Mouse (Mus musculus): ENCODE measurements around the gene Gstp1.
"Not testable (repeated sequence)": the region's sequence is repeated elsewhere in the genome, so short reads cannot be mapped to it uniquely, and the experiment has no call there.

The Gstp1 gene

DNA sequence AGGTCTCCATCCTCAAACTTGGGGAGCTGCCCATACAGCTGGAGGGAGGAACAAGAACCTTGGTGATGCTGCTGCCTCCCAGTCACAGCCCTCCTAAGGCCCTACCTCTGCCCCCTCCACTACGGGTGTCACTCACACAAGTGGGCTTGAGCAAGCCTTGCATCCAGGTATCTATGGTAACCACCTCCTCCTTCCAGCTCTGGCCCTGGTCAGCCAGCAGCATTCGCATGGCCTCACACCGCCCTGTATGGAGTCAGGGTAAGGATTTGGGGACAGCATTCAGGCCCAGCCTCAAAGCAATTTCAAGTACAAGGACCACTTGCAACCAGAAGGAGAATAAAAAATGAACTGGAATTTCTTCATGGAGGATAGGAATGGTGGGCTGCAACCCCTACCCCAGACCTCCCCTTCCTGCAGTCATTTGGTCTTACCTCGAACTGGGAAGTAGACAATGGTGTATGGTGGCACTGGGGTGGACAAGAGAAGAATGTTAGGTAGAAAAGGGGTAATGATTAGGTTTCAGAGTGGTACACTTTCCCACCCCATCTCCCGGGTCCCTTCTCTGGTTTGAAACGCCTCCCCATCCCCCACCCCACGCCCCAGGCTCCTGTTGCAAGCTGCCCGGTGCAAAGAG, 514 bp downstream of the Gstp1 start:
- not testable (repeated sequence) for DNase-seq (ENCODE audit: low read depth, low spot score)

DNA sequence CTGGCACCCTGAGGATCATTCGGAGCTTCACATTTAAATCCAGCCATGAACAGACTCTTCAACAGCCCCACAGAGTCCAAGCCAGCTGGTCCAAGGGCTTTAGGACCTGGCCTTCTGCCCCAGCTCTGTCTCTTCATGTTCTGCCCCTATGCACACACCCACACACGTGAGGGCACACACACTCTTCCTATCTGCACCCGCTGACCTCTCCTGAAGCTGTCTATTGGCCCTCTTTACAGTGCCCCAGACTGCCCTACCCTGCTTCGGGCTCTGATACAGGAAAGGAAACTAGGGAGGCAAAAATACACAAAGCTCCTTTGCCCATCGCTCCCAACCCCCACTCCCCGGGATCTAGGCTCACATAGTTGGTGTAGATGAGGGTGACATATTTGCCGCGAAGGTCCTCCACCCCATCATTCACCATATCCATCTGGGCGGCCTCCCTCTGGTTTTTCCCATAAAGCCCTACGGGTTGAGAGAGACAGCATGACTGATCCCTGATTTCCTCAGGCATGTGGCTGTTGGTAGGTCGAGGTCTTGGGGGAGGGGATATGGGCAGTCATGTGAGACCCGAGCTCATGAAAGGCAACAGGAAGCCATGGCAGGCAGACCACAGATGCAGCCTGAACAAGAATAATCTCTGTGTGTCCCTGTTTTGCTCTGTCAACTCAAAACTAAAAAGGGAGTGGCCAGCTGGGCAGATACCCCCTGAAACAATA, 1.3 kb downstream of the Gstp1 start:
- DNase-seq (ENCODE audit: low read depth, low spot score): no peak

DNA sequence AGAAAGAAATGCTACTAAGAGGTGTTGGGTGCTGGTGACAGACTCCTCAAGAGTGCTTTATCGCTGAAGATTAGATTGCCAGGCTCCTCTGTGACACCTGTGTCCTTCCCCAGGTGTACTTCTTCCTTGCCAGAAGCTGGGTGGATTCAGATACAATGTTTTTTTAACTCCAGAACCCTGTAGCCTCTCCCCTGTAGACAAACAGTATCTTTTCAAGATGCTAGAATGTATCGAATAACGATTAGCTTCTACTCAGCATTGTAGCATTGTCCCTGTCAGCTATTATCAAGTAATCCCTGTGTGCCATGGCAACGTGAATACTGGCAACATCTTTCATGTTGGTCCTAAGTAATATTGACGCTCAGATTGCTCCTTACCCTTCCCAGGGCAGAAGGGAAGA, 4.0 kb downstream of the Gstp1 start:
- DNase-seq (ENCODE audit: low read depth, low spot score): no peak

DNA sequence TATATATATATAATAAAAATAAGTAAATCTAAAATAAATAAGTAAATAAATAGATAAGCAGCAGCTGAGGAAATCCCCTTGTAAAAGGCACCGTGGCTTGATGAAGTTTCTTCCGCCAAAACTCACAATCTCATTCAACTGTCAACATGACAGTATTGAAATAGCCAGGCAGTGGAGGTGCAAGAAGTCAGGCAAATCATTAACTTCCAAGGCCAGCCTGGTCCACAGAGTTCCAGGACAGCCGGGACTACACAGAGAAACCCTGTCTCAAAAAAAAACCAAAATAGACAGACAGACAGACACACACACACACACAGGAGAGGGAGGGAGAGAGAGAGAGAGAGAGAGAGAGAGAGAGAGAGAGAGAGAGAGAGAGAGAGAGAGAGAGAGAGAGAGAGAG, 4.5 kb downstream of the Gstp1 start:
- no peak for DNase-seq (ENCODE audit: low read depth, low spot score)

DNA sequence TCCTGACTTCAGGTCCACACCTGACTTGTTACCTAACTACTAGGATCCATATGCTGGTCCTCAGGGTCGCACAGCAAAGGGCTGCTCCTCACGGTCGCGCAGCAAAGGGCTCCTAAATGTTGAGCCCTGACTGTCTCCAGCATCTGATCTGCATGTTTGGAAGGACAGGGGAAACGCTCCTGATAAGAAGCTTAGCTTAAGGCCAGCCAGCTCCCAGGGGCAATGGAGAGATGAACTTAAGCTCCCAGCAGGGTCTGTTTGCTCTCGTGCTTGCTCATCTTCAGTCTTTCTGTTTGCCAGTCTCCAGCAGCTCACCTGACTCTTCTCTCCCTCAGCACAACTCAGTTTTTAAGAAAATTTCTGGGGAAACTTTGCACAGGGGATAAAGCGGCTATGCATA, 5.1 kb downstream of the Gstp1 start:
- DNase-seq (ENCODE audit: low read depth, low spot score): no peak

DNA sequence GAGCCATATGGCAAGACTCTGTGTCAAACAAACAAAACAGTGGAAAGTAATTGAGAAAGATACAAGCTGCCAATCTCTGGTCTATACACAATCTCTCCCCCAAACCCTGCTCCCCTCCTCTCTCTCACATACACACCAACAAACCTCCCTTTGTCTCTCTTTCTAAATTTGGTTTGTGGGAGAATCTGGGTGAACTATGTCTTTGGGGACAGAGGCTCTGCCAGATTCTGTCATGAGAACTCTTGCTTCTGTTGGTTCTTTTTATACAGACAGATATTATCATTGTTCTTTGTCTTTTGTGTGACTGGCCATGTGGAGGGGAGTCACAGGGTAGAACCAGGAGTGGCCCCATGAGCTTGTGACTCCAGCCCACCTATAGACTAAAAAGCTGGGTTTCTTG, 10.2 kb downstream of the Gstp1 start:
- no peak for DNase-seq (ENCODE audit: low read depth, low spot score)

DNA sequence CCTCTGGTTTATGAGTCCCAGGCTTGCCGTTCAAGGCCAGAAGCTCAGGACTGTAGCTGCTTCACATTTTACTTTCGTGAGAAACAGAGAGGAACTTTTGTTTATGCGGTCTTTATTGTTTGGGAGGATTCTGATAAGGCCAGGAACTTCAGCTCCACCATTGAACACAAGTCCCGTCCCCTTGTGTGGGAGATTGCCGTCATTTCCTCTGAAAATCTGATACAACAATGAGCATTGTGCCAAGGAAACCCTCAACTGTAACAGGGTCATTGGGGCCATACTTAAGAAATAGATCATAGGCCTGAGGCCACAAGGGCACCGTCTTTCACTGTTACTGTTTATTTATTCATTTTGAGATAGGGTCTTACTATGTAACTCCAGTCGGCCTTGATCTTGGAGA, 14.6 kb downstream of the Gstp1 start:
- no peak for DNase-seq (ENCODE audit: low read depth, low spot score)

DNA sequence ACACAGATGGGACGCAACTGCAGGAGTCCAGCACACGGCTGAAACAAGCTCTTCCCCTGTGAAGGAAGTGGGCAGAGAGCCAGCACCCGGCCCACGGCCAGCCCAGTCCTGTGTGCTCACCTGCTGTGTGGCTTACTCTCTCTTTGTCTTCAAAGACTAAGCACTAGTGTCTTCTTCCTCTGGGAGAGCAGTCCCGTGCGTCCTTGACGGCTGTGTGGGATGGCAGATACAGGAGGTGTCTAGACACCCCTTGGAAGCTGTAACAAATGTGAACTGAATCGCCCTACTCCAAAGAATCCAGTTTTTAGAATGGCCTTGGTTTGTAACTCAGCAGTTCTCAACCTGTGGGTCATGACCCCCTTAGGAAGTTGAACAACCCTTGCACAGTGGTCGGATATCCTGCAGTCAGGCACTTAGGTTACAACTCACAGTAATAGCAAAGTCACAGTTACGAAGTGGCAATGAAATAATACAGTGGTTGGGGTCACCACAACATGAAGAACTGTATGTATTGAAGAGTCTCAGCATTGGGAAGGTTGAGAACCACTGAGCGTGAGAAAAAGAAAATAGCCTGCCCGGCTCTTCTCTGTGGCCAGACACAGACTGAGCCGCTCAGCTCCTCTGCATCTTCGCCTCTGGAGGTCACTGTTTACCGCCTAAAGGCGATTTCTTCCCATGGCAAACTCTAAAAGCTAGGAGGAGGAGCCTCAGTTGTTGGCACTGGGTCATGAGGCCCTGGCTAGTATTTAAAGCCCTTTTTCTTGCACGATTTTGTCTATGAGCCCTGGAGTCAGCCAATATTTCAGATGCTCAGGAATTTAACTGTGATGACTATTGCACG, 18.8 kb downstream of the Gstp1 start:
- DNase-seq (ENCODE audit: low read depth, low spot score): peak; percentile 90

DNA sequence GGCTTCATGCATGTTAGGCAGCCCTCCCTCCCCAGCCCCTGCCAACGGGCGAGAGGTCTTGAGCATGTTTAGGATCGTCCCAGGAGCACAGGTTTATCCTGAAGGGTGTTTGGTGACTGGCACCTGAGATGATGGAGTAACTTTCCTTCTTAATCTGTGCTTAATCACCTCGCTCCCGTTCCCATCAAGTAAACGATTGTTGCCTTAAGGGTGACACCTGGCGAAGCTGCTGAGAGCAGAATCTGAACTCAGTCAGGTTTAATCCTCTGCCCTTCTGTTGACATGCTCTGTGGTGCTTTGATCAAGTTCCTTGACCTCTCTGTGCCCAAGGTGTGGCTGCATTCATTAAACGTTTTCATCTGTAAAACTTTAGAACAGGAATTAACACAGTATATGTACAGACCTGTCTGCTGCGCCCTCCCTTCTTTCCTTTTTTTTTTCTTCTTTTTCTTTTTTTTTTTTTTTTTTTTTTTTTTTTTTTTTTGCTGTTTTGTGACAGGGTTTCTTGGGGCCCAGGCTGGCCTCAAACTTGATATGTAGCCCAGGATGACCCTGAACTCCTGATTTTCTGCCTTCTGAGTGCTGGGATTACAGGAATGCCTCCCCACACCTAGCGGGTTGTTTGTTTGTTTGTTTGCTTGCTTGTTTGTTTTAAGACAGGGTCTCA, 19.7 kb downstream of the Gstp1 start:
- DNase-seq (ENCODE audit: low read depth, low spot score): peak; percentile 33

DNA sequence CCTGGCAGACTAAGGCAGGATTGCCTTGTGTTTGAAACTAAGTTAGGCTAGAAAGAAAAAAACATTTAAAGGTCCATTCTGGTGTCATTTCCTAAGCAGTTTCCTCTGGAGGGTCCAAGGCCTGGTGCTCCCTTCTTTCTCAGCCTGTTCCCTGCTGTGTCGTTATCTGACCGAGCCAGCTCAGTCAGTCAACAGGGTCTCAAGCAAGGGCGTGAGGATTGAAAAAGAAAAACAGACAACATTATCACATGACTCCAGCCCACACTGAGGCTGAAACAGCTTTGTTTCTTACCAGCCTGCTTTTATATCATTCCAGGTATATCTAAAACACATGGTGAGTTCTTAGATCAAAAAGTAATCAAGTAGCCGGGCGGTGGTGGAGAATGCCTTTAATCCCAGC, 22.1 kb downstream of the Gstp1 start:
- DNase-seq (ENCODE audit: low read depth, low spot score): peak; percentile 31

DNA sequence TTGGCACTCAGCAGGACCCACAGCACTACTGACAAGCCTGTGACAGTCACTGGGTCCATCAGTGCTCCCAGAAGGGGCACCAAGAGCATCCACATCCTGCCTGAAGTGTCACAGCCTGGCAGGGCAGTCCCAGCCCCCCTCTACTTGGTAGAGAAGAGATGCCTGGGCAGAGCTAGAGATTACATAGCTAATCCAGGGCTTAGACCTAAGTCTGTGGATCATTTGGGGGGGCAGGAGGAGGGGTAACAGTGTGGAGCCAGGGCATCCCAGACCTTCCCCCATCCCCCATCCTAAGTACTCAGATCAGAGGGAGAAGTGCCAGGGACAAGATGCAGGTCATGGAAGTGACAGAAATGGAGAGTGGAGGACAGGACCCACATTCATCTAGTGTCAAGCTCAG, 23.0 kb downstream of the Gstp1 start:
- no peak for DNase-seq (ENCODE audit: low read depth, low spot score)

DNA sequence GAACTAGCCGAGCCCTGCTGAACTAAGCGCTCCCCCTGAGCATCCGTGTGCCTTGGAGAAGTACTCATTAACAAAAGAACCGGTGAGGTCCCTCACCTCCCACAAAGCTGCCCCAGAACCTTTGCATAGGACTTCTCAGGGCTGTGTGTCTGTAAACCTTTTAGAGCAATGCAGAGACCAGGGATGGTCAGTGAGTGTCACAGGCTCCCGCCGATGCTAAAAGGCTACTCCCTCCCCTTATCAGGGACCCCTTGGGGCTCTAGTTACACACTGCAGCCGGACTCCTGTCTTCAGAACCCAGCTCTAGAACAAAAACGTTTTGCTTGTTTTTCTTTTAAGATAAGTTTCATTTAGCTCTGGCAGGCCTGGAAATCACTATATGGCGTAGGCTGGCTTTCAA, 24.7 kb downstream of the Gstp1 start:
- DNase-seq (ENCODE audit: low read depth, low spot score): no peak

DNA sequence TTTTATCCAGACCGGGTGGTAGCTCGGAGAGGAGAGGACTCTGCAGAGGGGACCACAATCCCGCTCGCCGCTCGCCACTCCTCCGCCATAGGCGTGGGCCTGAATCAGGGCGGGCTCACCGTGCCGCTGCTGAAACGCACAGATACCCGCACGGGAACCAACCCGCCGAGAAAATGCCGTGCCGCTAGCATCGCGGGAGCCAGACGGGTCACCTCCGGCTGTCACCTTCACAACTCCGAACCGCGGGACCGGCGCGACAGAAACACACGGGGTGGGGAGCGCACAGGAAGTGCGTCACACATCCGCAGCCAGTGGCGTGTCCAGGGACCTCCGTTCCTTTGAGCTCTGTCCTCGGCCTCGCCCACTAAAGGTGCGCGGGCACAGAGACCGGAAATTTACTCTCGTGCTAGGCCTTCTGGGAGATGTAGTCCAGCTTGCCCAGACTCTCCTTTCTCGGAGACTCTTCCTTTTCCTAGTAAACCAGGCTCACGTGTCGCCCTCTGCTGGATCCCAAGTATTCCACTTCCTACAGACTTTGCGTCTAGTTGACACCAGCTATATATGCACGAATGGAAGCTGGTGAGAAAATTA, 25.3 kb downstream of the Gstp1 start, which contains the start of gene Ndufv1:
Gene Ndufv1, minus strand, starts transcription at position 375 of the 591 bp plus-strand sequence.
- peak; percentile 100 for DNase-seq (ENCODE audit: low read depth, low spot score)

DNA sequence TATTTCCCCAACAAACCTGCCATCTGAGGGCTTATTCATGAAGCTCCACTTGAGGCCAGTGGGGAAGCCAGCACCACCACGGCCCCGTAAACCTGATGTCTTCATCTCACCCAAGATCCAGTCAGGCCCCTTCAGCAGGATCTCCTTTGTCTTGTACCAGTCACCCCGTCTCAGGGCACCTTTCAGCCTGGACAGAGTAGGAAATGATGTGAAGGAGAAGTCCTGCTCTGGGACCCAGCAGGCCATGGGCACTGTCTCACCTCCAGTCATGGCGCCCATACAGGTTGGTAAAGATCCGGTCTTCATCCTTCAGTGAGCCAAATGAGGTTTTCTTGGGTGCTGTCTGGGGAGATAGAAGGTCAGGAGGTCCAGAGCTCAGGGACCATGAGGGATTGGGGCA, 26.7 kb downstream of the Gstp1 start:
- DNase-seq (ENCODE audit: low read depth, low spot score): no peak

DNA sequence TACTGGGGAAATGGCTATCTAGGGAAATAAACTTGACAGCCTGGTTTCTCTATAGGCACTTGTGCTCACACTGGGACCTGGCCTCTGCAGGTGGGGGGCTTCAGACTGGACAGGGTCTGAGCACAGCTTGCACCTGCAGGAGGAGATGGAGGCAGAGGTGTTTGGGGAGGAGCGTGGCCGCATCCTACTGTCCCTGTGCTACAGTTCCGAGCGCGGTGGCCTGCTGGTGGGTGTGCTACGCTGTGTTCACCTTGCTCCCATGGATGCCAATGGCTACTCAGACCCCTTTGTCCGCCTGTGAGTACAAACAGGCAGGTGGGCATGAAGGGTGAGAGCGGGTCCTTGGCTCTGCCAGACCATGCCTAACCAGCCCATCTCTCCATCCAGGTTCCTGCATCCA, 31.8 kb downstream of the Gstp1 start:
- DNase-seq (ENCODE audit: low read depth, low spot score): no peak

DNA sequence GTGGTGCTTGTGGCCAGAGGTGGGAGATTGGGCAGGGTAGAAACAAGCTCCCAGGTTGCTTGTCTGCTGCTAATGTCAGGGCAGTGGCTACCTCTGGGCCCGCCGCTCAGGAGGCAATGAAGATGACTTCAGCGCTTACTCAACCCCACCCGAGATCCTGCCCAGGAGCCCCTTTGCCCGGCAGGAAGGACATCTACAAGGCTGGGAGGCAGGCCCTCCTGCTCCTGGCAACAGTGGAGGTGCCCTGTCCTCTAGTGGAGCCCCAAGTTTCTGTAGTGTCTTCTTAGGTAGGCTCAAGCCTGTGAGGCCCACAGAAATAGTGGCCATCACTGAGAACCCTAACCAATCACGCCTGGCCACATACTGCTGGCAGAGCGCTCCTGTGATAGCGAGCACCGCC, 32.7 kb downstream of the Gstp1 start:
- DNase-seq (ENCODE audit: low read depth, low spot score): no peak

DNA sequence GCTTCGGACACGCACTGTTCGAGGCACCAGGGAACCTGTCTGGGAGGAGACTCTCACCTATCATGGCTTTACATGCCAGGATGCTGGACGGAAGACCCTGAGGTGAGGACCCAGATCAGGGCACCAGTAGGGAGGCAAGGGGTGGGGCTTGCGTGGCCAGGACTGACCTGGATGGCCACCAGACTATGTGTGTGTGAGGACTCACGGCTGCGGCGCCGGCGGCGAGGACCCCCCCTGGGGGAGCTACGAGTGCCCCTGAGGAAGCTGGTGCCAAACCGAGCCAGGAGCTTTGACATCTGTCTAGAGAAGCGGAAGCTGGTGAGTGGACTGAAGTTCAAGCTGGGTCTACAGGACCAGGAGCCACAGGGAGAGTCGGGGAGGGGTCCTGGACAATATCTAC, 33.5 kb downstream of the Gstp1 start:
- no peak for DNase-seq (ENCODE audit: low read depth, low spot score)

DNA sequence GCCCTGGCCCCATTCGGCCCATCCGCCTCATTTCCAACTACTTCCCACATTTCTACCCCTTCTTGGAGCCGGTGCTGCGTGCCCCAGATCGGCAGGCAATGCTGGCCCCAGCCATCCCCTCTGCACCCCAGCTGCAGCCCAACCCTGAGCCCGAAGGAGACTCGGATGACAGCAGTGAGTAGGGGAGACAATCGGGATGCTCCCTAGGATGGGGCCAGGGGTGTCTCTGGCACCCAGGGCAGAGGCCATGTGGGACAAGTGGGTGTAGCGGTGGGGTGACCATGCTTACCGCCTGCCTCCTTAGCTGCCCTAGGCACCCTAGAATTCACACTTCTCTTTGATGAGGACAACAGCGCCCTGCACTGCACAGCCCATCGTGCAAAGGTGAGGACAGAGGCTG, 34.1 kb downstream of the Gstp1 start:
- DNase-seq (ENCODE audit: low read depth, low spot score): no peak

DNA sequence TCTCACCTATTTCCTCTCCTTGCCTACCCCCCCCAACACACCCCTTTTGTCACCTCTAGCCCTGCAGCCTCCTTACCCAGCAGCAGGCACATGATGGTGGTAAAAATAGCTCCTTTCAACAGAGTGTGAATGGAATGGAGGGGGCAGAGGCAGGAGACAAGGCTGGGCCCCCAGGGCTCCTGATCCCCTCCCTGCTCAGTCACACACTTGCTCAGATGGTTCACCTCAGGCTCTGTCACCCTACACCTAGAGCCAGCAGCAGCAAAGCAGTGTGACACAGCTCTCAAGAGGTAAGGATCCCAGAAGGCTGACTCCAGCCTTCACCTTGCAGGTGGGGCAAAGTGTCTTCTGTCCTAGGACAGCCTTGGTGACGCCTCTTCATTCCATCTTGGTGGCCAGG, 34.7 kb downstream of the Gstp1 start, which contains the start of gene Doc2g:
Gene Doc2g, plus strand, starts transcription at position 202 of the 400 bp plus-strand sequence.
- DNase-seq (ENCODE audit: low read depth, low spot score): no peak

DNA sequence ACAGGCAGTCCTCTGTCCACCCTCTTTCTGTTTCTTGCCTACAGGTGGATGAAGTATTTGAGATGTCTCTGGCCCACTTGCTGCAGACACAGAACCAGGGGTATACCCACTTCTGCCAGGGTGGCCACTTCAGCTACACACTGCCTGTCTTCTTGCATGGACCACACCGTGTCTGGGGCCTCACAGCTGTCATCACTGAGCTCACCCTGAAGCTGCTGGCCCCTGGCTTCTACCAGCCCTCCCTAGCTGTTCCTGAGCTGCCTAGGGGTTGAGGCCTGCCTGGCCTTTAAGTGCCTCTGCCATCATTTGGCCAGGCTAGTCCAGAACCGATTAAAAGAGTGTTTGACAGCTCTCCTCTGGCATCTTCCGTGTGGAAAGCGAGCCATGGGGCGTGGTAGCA, 36.0 kb downstream of the Gstp1 start:
- DNase-seq (ENCODE audit: low read depth, low spot score): no peak

DNA sequence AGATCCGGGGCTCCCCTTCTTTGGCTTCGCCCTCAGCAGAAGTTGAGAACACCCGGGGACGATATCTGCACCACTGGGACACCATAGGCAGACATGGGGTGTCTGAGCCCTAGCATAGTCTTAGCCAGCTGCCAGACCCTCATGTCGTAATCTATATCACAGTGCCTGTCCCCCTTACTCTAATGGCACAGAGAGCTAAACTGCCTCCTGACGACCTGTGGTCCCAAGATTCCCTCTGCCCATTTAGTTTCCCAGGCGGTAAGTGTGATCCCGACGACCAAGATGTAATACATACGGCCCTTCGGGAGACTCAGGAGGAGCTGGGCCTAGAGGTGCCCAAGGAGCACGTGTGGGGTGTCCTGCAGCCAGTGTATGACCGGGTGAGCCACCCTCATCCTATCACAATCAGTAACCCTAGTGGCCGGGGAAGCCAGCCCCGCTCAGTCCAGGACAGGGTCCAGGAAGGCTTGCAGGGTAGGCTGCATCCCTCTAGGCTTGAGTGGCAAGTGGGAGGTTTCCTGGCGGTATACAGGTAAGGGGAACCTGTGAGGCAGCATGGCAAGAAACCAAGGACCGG, 36.7 kb downstream of the Gstp1 start:
- no peak for DNase-seq (ENCODE audit: low read depth, low spot score)
